Comparison of ENCODE assay signal across 16 mouse cellular contexts in genomic region chr11:105333867-105334670, GRCm38 (mm10). TPM values are rescaled to one million over a fixed set of nuclear protein-coding genes. Genes with fewer than 3 reads are reported as not detected.
DNase-seq lines count a peak whose midpoint lies in the region; ATAC-seq lines count a peak whose summit lies in the region.
"Had no signal": no experiment of that assay in that cellular context is flagged by ENCODE, and none has a peak within 500 bp of the region (broad histone marks: within the 10 kb centered on the region; RNA-seq: fewer than 3 reads in every experiment).

No protein-coding gene starts in this region.

- no peak overlapping the region for H3K4me2 ChIP-seq in forebrain, embryonic 15.5 days (replicated peaks)
- H3K4me2 ChIP-seq in forebrain, embryonic 11.5 days (ENCODE audit: low read depth, low read length, severe bottlenecking): no peak overlapping the region
- H3K4me2 ChIP-seq in kidney, embryonic 14.5 days (replicated peaks; ENCODE audit: low read depth, low read length): no peak overlapping the region
- no peak overlapping the region for H3K4me2 ChIP-seq in neural tube, embryonic 13.5 days
- H3K4me2 ChIP-seq: limb, embryonic 12.5 days; neural tube, embryonic 12.5 days had no signal

- no peaks in the 10 kb centered on the region for H3K9me3 ChIP-seq in forebrain, embryonic 15.5 days
- H3K9me3 ChIP-seq in forebrain, embryonic 11.5 days (ENCODE audit: control insufficient read depth, low read length): no peaks in the 10 kb centered on the region
- H3K9me3 ChIP-seq in kidney, embryonic 14.5 days (ENCODE audit: control insufficient read depth, low read length): no peaks in the 10 kb centered on the region
- no peaks in the 10 kb centered on the region for H3K9me3 ChIP-seq in neural tube, embryonic 13.5 days
- H3K9me3 ChIP-seq: limb, embryonic 12.5 days; neural tube, embryonic 12.5 days had no signal

- DNase-seq in forebrain, embryonic 11.5 days (ENCODE audit: low spot score): no peak
- DNase-seq in kidney, adult 18-20 months: no peak
- DNase-seq in neural tube, embryonic 10.5 days (ENCODE audit: extremely low spot score, low spot score): no peak
- DNase-seq in thymus, postnatal 14 days: no peak
- DNase-seq in cerebellum, postnatal 36 days: no peak
- DNase-seq: B cell, adult 2 months; cerebellum, adult 9-10 months; kidney, adult 11 months; layer of hippocampus, adult 9-11 months; thymus, adult 2 months had no signal

- peaks cover 14% of the 10 kb centered on the region; the same call in 1 of the 2 replicates for H3K4me1 ChIP-seq in forebrain, embryonic 15.5 days
- H3K4me1 ChIP-seq in forebrain, embryonic 11.5 days (replicated peaks; ENCODE audit: control insufficient read depth, insufficient read depth, low read length): 0 out of 2 replicates have a peak, but pooled peaks cover 2% of the 10 kb centered on the region
- peaks cover 20% of the 10 kb centered on the region for H3K4me1 ChIP-seq in kidney, embryonic 14.5 days (ENCODE audit: control insufficient read depth, insufficient read depth, low read length)
- H3K4me1 ChIP-seq in neural tube, embryonic 13.5 days (replicated peaks): peaks cover 22% of the 10 kb centered on the region
- H3K4me1 ChIP-seq: neural tube, embryonic 12.5 days had no signal

- no peak overlapping the region for H3K4me3 ChIP-seq in forebrain, embryonic 15.5 days
- H3K4me3 ChIP-seq in forebrain, embryonic 11.5 days (ENCODE audit: low read depth, low read length): no peak overlapping the region
- no peak overlapping the region for H3K4me3 ChIP-seq in kidney, embryonic 14.5 days (ENCODE audit: low read length)
- H3K4me3 ChIP-seq in neural tube, embryonic 13.5 days: no peak overlapping the region
- H3K4me3 ChIP-seq: limb, embryonic 12.5 days; neural tube, embryonic 12.5 days had no signal

- no peak overlapping the region for H3K9ac ChIP-seq in forebrain, embryonic 15.5 days (replicated peaks)
- no peak overlapping the region for H3K9ac ChIP-seq in forebrain, embryonic 11.5 days (ENCODE audit: low read length)
- H3K9ac ChIP-seq in kidney, embryonic 14.5 days (ENCODE audit: low read depth, low read length): no peak overlapping the region
- no peak overlapping the region for H3K9ac ChIP-seq in neural tube, embryonic 13.5 days
- H3K9ac ChIP-seq: limb, embryonic 12.5 days; neural tube, embryonic 12.5 days had no signal

- H3K36me3 ChIP-seq in forebrain, embryonic 15.5 days: no peaks in the 10 kb centered on the region
- H3K36me3 ChIP-seq in forebrain, embryonic 11.5 days (ENCODE audit: control insufficient read depth, insufficient read depth, low read length): no peaks in the 10 kb centered on the region
- peaks cover 13% of the 10 kb centered on the region; the same call in 1 of the 2 replicates for H3K36me3 ChIP-seq in kidney, embryonic 14.5 days (ENCODE audit: control insufficient read depth, insufficient read depth, low read length)
- H3K36me3 ChIP-seq in neural tube, embryonic 13.5 days: no peaks in the 10 kb centered on the region
- H3K36me3 ChIP-seq: neural tube, embryonic 12.5 days had no signal

- no peak overlapping the region; the same call in 1 of the 2 replicates for H3K27ac ChIP-seq in forebrain, embryonic 15.5 days (replicated peaks)
- H3K27ac ChIP-seq in forebrain, embryonic 11.5 days (ENCODE audit: low read depth, low read length): no peak overlapping the region
- H3K27ac ChIP-seq in kidney, embryonic 14.5 days (ENCODE audit: low read depth, low read length): 0 out of 2 replicates have a peak overlapping the region, but pooled peaks have one; percentile 42
- no peak overlapping the region for H3K27ac ChIP-seq in neural tube, embryonic 13.5 days (replicated peaks)
- H3K27ac ChIP-seq: limb, embryonic 12.5 days; neural tube, embryonic 12.5 days had no signal

- ATAC-seq in forebrain, embryonic 15.5 days (replicated peaks): peak; percentile 36; the same call in 1 of the 2 replicates
- no peak for ATAC-seq in forebrain, embryonic 11.5 days (replicated peaks; ENCODE audit: low FRiP score)
- no peak for ATAC-seq in kidney, embryonic 14.5 days (ENCODE audit: low FRiP score, low TSS enrichment)
- ATAC-seq in neural tube, embryonic 13.5 days (ENCODE audit: low read depth): peak; percentile 36
- ATAC-seq: activated CD4-positive, CD25-positive, alpha-beta regulatory T cell, adult 4 months had no signal

- WGBS in forebrain, embryonic 15.5 days: 41% methylated on average over 8 of the region's 8 CpGs
- WGBS in forebrain, embryonic 11.5 days: 62% methylated on average over 8 of the region's 8 CpGs
- WGBS in kidney, embryonic 14.5 days: 72% methylated on average over 8 of the region's 8 CpGs
- WGBS in neural tube, embryonic 13.5 days: 71% methylated on average over 8 of the region's 8 CpGs

- no peaks in the 10 kb centered on the region for H3K27me3 ChIP-seq in forebrain, embryonic 15.5 days
- no peaks in the 10 kb centered on the region for H3K27me3 ChIP-seq in forebrain, embryonic 11.5 days (ENCODE audit: control insufficient read depth, insufficient read depth, low read length)
- no peaks in the 10 kb centered on the region for H3K27me3 ChIP-seq in kidney, embryonic 14.5 days (ENCODE audit: control insufficient read depth, insufficient read depth, low read length)
- no peaks in the 10 kb centered on the region for H3K27me3 ChIP-seq in neural tube, embryonic 13.5 days
- H3K27me3 ChIP-seq: limb, embryonic 12.5 days; neural tube, embryonic 12.5 days had no signal

RNA-seq across cellular contexts. Expression of gene Mrc2, which starts 41.6 kb away (rescaled TPM):
- polyA plus RNA-seq in forebrain, embryonic 15.5 days (2015; fragmentation: Nextera tagmentation; extraction: Ambion mirVana): 4.1 and 4.3 TPM in 2 replicates
- 11.4 and 11.9 TPM in 2 replicates for polyA plus RNA-seq in forebrain, embryonic 11.5 days (2014; fragmentation: Nextera tagmentation; extraction: Ambion mirVana)
- 10.9 and 11.5 TPM in 2 replicates for polyA plus RNA-seq in kidney, embryonic 14.5 days (2014; fragmentation: Nextera tagmentation; extraction: Ambion mirVana)
- 5.0 and 5.7 TPM in 2 replicates for polyA plus RNA-seq in neural tube, embryonic 13.5 days (2015; fragmentation: Nextera tagmentation; extraction: Ambion mirVana)
- polyA plus RNA-seq: activated CD4-positive, CD25-positive, alpha-beta regulatory T cell, adult 4 months had no signal

Comparison
In these comparisons a context has a peak if more than half of its experiments do, and no peak if none do; other contexts are left out.
1. ATAC-seq: peak in forebrain, embryonic 15.5 days (single experiment) and neural tube, embryonic 13.5 days (single experiment); none in forebrain, embryonic 11.5 days (single experiment) and kidney, embryonic 14.5 days (single experiment).